Mouse (Mus musculus) cerebellum, postnatal 4 days (tissue): ENCODE measurements around the gene Dusp5.
"Not testable (repeated sequence)": the region's sequence is repeated elsewhere in the genome, so short reads cannot be mapped to it uniquely, and the experiment has no call there.

ENCODE experiments used
- DNase-seq, 2 experiments: peaks; one replicate each; pipeline ENCODE4 v3.0.0; 2022; ENCODE audit warnings: low spot score in 2 of 2, mixed read lengths in 1 of 2

The Dusp5 gene

GRCm38 (mm10) chr19:53528752-53529454 is at the start of gene Dusp5:
Gene Dusp5, plus strand, starts transcription at chr19:53529109.
- peak; percentile 89 to 97 for DNase-seq

GRCm38 (mm10) chr19:53479590-53479989 is 49.3 kb upstream of the Dusp5 start:
- no peak for DNase-seq

- DNase-seq, result no peak
These were observed 46.8 kb upstream of the Dusp5 start for GRCm38 (mm10) chr19:53482093-53482492.

GRCm38 (mm10) chr19:53482527-53482926 is 46.4 kb upstream of the Dusp5 start:
- DNase-seq, result no peak

GRCm38 (mm10) chr19:53483984-53484383 is 44.9 kb upstream of the Dusp5 start:
- DNase-seq, result no peak

GRCm38 (mm10) chr19:53484918-53485317 is 44.0 kb upstream of the Dusp5 start:
- DNase-seq, result no peak

GRCm38 (mm10) chr19:53489187-53489586 is 39.7 kb upstream of the Dusp5 start:
- DNase-seq, result no peak

- DNase-seq, result no peak
These were observed 39.0 kb upstream of the Dusp5 start for GRCm38 (mm10) chr19:53489910-53490309.

- no peak for DNase-seq
These were observed 38.0 kb upstream of the Dusp5 start for GRCm38 (mm10) chr19:53490898-53491297.

GRCm38 (mm10) chr19:53492528-53492927 is 36.4 kb upstream of the Dusp5 start:
- DNase-seq, result no peak

- DNase-seq, result no peak
These were observed 35.0 kb upstream of the Dusp5 start for GRCm38 (mm10) chr19:53493866-53494265.

- DNase-seq, result no peak
These were observed 31.0 kb upstream of the Dusp5 start for GRCm38 (mm10) chr19:53497910-53498309.

- no peak for DNase-seq
These were observed 29.9 kb upstream of the Dusp5 start for GRCm38 (mm10) chr19:53499049-53499448.

GRCm38 (mm10) chr19:53499451-53499940 is 29.4 kb upstream of the Dusp5 start:
- no peak for DNase-seq

- peak in 1 of 2 experiments; percentile 69 for DNase-seq
These were observed 28.5 kb upstream of the Dusp5 start for GRCm38 (mm10) chr19:53500298-53501006.

- DNase-seq, result not testable (repeated sequence)
These were observed 27.7 kb upstream of the Dusp5 start for GRCm38 (mm10) chr19:53501239-53501638.

GRCm38 (mm10) chr19:53501765-53502164 is 27.1 kb upstream of the Dusp5 start:
- no peak for DNase-seq

GRCm38 (mm10) chr19:53502891-53503371 is 26.0 kb upstream of the Dusp5 start:
- DNase-seq, result peak in 1 of 2 experiments; percentile 47

GRCm38 (mm10) chr19:53504181-53504580 is 24.7 kb upstream of the Dusp5 start:
- DNase-seq, result no peak

GRCm38 (mm10) chr19:53505728-53506127 is 23.2 kb upstream of the Dusp5 start:
- DNase-seq, result no peak

GRCm38 (mm10) chr19:53507497-53507896 is 21.4 kb upstream of the Dusp5 start:
- DNase-seq, result no peak

- DNase-seq, result no peak
These were observed 17.5 kb upstream of the Dusp5 start for GRCm38 (mm10) chr19:53511244-53511934.
